Mouse (Mus musculus) gastrocnemius, postnatal 25 days (tissue): ENCODE data around the gene Grxcr1. TPM values are rescaled to one million over a fixed set of nuclear protein-coding genes. Genes with fewer than 3 reads are reported as not detected.
A peak's percentile ranks its signal among the peaks of the same experiment; 100 is the strongest.

Source experiments
- DNase-seq: peaks from one replicate; pipeline ENCODE4 v3.0.0; 2022
- long read RNA-seq, 2 experiments: library from polyadenylated mRNA; stranded (forward); transcript quantifications; one replicate each; pipeline ENCODE4 v2.0.0; 2021
- total RNA-seq, 2 experiments: library from RNA; stranded (reverse); gene quantifications; 1 replicate in 1 of 2; 2 replicates in 1 of 2; pipeline ENCODE4 v1.2.3; 2021

Gene Grxcr1
- not detected for total RNA-seq
- long read RNA-seq, experiment 1 = 0 reads
- long read RNA-seq, experiment 2 = 0 reads

DNA sequence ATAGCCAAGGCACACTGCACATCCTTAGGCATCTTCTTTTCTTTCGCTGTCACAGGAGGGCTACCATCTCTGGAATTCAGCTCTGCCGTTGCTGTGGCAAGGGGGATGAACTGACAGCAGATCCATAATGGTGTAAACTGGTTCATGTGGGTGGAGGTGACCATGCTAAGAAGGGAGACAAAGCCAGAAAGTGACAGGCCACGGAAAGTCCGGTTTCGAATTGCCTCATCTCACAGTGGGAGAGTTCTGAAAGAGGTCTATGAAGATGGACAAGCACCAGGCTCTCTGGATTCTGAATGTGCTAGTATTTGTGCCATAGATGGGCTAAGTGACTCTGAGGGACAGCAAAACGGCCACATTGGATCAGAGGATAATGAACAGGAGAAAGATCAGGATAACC, at the start of gene Grxcr1:
Gene Grxcr1 (plus strand): TSS at position 92 of the 400 bp plus-strand sequence.
- DNase-seq = no peak

DNA sequence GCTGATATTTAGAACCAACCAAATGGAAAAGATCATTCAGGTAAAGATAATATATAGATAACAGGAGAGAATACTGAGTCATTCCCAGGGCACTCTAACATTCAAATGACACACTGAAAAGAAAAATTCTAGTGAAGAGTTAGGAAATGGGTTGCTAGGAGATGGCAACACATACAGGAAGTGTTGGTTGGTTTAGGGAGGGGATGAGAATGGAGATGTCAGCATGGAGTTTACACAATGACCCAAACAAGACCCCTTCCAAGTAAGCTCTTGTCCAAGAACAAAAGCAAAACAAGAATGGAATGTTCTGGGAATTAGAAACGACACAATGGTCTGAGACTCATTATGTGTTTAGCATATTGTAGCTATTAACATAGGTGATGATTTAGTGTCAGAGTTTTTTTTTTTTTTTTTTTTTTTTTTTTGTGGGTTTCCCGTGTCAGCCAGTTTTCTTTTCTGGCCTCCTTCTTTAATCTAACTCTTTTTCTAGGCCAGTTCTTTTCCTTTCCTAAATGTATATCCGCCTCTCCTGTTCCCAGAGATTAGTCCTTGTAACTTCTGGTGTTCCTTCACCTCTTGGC, 49.6 kb upstream of the Grxcr1 start:
- DNase-seq = no peak

DNA sequence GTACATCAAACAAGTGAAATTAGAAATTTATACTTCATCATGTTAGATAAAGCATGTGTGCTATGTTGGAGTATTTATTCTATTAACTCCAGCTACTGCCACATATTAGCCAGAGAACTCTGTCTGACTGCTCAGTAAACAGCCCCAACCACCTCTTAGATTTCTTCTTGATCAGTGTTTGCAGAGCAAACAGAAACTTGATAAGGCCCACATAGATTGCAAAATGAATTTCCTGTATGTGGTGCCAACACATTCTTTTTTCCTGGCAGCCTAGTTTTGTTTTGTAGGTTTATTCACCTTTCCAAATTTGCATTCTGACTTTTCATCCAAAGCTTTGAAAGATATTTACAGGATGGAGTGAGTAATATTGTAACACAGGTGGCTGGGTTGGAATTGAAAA, 41.2 kb upstream of the Grxcr1 start:
- DNase-seq = no peak

DNA sequence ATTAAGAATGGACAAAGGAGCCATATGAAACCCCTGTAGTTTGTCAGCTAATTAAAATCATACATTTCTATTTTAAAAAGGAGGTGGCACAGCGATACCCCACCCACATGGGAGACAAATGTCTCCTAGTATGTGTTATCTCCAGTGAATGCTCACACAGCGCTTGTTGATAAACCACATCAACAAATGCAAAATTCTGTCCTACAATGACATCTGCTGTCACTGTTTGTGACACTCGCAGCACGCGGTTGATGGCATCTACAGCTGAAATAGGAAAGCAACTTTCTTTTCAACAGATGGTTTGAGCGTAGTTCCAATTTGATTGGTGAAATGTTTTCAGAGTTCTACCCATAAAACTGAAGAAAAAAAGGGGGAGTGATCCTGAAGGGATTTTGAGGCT, 29.0 kb upstream of the Grxcr1 start:
- DNase-seq = no peak

DNA sequence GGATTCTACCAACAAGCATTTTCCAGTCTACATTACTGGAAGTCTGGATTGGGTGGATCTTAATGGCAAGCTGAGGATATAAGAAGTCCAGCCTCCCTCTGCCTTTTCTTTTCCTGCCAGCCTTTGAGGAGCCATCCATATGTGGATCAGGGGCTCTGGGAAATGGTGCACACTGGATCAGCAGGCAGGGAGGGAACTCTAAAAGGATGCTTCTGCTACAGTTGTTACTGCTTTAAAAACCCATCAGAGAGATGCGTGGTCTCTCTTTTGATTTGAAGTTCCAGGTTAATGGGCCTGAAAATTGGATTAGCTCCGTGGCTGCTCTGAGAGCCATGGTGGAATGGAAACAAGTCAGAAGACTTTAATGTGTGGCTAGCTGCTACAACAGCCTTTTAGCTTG, 27.7 kb upstream of the Grxcr1 start:
- DNase-seq = no peak

DNA sequence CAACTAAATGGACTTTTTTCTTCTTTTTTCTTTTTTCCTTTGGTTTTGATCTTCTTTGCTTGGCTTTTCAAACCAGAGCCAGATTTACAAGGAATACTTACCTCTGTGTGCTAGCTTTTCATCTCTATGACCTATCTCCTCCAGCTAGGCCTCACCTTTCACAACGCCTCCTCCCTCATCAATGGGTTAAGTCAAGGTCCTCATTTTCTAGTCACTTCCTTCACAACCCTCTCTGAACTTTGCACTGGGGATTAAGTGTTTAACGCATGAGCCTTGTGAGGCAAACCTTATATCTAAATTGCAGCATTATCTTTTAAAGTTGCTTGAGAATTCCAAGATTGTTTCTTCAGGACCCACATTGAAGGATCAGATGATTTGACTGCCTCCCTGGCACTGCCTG, 27.2 kb upstream of the Grxcr1 start:
- no peak for DNase-seq

DNA sequence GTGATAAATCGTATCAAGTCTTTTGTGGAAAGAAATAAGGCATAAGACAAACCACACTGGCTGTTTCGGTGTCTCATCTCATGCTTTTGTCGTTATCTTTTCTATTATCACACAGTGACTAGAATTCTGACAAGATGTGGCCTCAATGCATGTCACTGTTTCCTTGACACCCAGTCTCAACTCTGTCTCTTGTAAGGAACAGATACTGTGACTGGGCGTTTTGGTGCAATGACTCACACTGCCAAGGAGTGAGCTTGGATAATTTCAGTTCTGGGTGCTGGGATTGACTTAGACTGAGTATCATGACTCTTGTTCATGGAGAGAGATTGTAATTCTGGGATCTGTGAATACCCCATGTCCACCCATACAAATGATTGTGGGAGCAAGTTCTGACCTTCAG, 24.6 kb upstream of the Grxcr1 start:
- DNase-seq = no peak

DNA sequence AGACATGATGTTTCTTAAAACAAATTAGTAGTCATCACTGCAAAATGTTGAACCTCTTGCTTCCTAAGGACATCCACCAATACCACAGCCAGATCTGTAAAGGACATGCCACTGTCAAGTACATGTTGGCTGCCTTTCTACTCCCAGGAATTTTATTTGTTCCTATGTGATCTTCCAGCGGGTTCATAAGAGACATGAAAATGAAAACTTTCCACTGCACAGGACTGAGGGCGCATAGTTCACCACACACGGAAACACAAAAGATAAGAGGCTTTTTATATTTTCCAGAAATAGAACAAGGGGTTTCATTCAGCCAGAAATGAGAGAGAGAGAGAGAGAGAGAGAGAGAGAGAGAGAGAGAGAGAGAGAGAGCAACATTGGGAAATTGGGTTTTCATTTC, 20.1 kb upstream of the Grxcr1 start:
- no peak for DNase-seq

DNA sequence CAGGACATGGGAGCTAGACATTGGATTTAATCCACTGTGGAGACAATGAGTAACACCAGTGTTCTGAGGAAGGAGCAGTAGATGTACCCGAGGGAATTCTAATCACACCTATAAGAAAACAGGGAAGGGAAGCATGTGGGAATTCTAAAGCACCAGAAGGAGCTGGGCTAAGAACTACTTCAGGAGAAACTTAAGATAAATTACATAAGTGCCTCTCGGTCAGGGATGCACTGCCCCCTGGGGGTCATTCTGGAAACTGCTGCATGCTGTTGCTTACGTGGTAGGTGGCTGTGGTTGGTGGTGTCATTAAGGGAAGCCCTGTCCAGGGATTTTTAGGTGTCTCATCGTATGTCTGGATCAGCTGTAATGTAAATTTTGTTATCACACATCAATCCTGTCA, 19.0 kb upstream of the Grxcr1 start:
- peak; percentile 35 for DNase-seq

DNA sequence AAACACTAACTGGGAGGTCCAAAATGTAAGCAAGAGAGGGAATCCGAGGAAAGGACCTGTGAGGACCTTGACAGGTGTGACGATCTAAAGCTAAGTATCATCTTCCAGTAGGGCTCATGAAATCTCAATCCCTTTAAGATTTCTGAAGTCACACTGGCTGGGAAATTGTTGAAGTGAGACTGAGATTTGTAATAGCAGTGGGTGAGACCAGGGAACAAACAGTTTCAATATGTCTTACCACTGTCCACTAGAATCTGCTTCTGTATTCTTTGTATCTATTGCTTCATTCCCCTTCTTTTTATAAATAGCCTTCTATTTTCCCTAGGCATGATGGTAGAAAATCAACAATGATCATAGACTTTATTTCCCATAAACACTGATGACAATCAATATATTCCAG, 10.8 kb upstream of the Grxcr1 start:
- no peak for DNase-seq

DNA sequence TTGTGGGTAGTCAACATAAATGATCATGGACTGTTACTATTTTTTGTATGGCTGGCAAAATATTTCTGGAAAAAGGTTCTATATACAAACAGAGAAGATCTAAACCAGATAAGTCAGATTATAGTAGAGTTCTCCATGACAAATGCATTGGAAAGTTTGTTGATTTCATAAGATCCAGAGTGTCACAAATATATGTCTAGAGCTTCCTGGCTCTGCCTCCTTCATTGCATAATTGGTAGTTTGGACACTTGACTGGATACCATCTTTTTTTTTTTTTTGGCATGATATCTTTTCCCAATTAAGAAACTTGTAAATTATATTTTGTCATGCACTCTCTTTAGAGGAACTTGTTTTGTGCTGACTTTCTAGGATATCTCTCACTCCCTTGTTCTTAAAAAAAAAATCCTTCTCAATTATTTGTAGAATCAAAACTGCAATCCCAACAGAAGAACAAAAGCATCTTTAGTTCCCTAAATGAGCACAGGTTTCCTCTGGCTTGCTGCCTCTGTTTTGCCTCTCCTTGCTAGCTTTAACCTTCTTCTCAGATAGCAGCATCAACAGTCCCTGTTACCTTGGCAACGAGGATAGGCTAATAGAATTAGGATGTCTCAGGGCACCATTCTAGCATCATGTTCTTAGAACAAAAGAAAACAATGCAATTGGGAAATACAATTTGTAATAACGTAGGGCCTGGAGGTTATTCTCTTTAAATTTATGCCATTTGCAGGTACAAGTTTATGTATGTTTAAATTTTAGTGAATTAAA, 4.8 kb upstream of the Grxcr1 start:
- no peak for DNase-seq

DNA sequence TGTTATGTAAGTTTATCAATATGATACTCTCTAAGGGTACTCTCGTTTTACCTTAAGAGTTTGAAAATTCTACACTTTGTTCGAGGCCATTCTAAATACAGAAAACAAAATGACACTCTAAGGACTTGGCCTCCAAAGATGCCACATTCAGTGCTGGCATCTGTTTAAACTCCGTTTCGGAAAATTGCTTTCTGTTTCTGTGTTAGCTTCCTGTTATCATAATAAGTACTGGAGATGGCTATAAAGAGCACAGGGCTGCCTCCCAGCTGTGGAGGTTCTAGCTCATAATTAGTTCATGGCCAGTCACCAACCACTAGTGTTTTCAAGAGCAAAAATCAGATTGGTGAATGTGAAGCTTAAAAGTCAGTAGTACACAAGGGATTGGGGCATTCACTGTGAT, 4.2 kb upstream of the Grxcr1 start:
- DNase-seq = no peak

DNA sequence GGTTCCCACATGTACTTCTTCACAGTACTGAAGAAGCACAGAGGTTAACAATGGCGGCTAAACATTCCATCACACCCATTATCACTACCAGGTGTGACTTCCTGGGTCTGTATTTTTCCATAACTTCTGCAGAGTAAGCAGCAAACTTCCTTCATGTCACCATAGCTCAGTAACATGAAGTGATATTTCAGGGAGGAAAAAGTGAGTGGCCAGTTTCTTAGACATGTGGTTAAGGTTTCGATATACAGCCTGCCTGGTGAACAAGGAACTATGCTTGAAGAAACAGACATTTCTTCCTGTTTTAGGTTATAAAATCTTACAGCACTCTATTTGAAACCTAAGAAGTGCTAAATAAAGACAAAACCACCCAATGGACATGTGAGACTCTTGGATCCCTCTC, 1.7 kb downstream of the Grxcr1 start:
- no peak for DNase-seq

DNA sequence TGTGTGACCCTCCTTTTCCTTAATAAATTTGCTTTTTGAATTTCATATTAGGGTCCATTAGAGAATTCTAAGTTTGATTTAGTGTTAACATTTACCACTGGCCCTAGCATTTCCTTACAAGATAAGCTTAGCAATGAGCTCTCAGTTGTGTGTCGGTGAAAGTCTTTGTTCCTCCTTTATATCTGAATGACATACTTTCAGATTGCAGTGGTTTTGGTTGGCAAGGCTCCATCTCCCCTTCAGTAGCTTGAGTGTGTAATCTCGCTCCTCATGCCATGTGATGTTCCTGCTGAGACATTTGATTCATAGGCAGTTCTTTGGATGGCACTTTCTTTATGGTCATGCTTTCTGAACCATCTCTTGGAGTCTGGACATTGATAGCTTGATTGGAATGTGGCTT, 7.4 kb downstream of the Grxcr1 start:
- DNase-seq = no peak

DNA sequence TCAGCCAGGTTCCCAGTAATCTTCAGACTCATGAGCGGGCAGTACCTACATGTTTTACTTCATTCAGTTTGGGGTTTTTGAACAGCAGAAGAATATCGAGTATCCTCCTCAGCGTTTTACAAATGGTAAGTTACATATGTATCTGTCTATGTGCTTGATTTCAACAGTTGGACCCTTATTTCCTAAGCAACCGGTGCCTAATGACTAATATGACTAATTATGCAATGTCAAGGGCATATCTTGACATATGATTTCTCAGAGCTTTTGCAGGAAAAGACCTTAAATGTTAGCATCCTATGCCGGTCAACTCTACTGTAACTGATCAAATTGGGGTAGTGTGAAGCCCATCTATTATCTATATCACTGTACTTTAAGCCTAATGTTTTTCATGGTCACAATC, 11.7 kb downstream of the Grxcr1 start:
- DNase-seq = no peak

DNA sequence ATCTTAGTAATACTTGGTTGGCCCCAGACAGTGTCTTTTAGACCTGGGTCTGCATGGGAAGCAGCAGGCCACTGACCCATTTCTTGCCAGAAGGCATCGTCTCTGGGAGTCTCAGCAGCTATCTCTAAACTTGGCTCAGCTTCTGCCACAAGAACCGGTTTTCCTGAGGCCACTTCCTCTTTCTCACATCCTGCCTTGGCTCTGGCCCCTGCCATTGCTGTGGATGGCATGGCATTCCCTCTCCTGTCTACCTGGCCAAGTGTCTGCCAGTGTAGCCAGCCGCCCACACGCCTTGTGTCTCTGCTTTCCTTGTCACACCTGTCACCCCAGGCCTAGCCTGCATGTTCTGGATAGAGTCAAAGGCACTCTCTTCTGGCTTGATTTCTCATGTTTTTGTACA, 17.1 kb downstream of the Grxcr1 start:
- no peak for DNase-seq

DNA sequence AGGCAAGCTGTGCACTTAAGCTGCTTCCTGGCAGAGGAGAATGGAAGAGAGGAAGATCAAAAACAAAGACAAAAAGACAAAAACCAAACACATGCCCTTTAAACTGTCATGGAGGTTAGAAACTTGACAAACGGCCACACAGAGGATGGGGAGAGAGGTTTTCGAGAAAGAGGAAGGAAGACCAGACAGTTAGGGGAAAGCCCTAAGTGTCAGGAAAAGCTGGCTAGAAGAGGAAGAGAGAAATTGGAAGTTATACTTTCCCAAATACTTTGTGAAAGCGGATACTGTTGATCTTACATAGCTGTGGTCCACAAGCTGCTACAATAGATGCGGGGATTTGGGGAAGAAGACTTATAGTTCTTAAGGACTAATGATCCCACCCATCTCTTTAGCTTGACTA, 17.9 kb downstream of the Grxcr1 start:
- DNase-seq = no peak

DNA sequence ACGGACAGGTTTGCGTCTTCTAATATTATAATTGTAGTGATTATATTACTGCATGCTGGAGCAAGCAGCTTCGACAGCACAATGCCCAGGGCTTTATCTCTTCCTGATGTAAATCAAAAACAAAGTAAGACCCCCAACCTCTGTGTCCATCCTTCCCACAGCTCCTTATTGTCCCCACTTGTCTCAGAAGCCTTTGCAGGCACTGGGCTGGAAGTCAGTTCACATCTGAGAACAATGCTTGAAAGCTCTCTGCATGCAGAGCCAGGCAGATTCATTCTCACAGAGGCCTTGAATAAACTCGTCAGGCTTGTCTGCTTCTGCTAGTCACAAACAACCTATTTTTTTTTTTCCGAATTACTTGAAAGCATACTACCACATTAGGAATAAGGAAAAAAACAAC, 19.5 kb downstream of the Grxcr1 start:
- DNase-seq = no peak

DNA sequence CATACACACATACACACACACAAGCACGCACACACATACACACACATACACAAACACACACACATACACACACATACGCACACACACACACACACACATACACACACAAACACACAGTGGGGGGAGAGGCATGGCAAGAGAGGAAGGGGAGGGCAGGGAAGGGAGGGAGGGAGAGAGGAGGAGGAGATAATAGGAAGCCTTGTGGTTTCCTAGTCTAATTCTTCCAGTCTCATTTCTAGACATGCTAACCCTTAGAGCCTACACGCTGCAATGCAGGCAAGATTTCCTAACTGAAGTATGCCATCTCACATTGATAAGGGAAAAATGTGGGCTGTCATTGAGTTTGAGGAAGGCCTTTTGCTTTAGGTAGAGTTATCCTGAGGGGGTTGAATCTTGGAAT, 25.9 kb downstream of the Grxcr1 start:
- DNase-seq = no peak

DNA sequence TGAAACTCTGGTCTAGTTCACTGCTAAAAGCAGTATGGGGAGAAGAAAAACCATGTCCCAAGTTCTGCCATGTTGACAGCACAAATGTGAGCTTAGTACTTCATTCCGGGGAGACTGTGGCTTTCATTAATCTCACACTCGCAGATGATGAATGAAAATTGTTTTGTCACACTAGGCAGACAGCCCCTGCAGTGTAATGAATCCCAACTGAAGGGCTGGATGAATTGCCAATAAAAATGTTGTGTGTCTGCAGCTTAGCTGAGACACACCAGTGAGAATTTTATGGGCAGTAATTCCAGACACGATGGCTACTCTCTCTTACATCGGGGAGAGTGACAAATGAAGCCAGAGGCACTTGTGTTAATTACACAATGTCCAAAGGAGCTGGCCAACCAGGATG, 37.1 kb downstream of the Grxcr1 start:
- DNase-seq = no peak

DNA sequence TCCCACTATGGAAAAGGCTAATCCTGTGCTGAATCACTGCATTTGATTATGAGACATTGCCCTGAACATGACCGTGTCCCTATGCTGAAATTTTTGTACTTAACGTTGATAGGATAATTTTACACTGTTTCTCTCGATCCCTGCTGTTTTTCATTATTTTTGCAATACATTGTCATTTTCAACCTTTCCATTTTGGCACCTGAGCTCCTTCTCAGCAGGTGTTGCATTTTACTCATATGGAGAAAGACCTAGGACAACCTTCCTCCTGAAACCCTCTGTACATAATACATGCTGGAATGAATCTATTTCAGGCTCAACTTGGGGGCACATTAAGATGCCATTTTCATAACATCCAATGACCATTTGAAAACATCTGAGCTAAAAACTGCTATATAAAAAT, 38.7 kb downstream of the Grxcr1 start:
- DNase-seq = no peak

DNA sequence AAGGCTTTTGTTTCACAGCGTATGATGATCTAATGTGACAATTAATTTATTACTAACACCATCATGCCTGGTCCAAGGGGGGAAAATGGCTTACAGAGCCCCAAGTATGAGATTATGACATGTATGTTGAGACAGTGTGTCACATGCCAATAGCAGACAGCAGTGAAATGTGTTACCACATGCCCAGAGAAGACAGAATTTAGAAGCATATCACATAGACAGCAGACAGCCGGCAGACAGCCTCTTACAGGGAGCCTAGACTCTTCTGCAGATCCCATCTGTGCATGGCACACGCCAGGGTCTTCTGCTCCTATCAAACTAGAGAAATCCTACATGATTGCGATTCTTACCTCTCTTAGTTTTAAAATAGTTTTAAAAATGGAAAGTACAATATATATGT, 40.2 kb downstream of the Grxcr1 start:
- DNase-seq = no peak

DNA sequence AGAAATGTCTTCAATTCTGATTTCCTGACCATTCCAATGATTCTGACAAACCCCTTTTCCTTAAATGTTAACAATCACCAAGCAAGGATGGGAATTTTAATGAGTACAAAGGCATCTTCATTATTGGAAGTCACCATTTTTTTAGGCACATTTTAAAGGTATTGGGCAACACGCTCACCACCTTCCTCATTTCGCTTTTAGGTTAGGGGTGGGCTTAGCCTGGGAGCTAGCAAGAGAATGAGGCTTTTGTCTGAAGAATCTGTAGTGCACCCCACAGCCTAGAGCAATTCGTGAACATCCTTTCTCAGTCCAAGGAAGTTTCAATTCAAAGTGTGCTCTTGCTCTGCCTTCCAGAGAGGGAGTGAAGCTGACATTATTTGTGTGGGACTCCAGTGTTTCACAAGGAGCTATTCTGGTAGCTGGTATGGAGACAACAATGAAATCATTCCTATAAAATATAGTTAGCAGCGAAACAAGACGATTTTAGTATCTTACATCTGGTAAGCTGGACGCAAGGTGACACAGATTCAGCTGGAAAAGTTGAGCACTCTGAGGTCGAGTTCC, 55.0 kb downstream of the Grxcr1 start:
- no peak for DNase-seq

DNA sequence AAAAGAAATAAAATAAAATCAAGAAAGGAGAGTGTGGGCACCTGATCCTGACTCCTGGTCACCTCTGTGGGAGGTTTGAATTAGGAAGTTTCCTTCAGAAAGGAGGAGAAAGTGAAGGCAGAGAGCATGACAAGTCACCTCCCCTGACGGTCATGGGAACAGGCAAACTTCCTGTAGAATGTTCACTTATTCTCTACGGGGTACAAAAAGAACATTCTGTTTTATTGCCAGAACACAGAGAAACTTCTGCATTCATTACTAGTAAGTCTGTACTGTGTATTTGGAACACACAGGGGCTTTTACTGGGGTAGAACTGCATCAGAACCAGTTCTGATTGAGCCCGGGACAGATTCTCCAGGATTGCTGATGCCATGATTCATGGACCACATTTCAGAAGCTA, 55.5 kb downstream of the Grxcr1 start:
- peak; percentile 6 for DNase-seq
